Comparison of ENCODE assay signal across 10 mouse cellular contexts in the genomic region with DNA sequence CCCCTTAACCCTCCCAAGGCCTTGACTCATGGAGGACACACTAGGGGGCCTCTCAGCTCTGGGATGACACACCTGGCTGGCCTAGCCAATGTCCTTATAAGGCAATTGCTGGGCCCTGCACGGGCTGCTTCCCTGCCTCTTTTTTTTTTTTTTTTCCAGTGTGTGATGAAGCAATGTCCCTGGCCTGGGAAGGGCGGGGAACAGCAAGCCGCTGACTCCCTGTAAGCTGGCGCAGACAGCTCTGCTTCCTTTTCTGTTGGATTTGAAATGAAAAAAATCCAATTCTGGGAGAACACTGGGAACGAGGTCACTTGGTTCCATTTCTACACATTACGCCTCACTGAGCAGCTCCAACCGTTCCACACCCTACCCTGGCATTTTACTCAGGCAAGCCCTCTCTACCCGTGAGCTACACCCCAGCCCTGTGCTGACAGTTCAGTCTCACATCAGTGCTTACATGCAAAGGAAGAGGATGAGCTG.
DNase-seq lines count a peak whose midpoint lies in the region; ATAC-seq lines count a peak whose summit lies in the region.
"Had no signal": no experiment of that assay in that cellular context is flagged by ENCODE, and none has a peak within 500 bp of the region (broad histone marks: within the 10 kb centered on the region; RNA-seq: fewer than 3 reads in every experiment).

No protein-coding gene starts in this region.

- intact Hi-C loops in left cerebral cortex, postnatal 4 days (cut with DNase I): no loop called here

- no peak overlapping the region for H3K4me2 ChIP-seq in kidney, embryonic 15.5 days
- H3K4me2 ChIP-seq in midbrain, embryonic 16.5 days (ENCODE audit: low read length): no peak overlapping the region
- H3K4me2 ChIP-seq: embryonic facial prominence, embryonic 13.5 days; midbrain, embryonic 12.5 days had no signal

- H3K4me1 ChIP-seq in kidney, embryonic 15.5 days: peaks cover 20% of the 10 kb centered on the region
- H3K4me1 ChIP-seq in midbrain, embryonic 16.5 days (ENCODE audit: control insufficient read depth, insufficient read depth, low read length): 0 out of 2 replicates have a peak, but pooled peaks cover 7% of the 10 kb centered on the region

- H3K27me3 ChIP-seq in kidney, embryonic 15.5 days: no peaks in the 10 kb centered on the region
- no peaks in the 10 kb centered on the region for H3K27me3 ChIP-seq in midbrain, embryonic 16.5 days (ENCODE audit: control insufficient read depth, insufficient read depth, low read depth, low read length)
- H3K27me3 ChIP-seq: embryonic facial prominence, embryonic 13.5 days had no signal

- no peak overlapping the region for H3K9ac ChIP-seq in kidney, embryonic 15.5 days
- H3K9ac ChIP-seq in midbrain, embryonic 16.5 days (ENCODE audit: low read depth, low read length): no peak overlapping the region
- H3K9ac ChIP-seq: embryonic facial prominence, embryonic 13.5 days; midbrain, embryonic 12.5 days had no signal

- peak overlapping the region; percentile 61 for H3K27ac ChIP-seq in kidney, embryonic 15.5 days
- no peak overlapping the region for H3K27ac ChIP-seq in midbrain, embryonic 16.5 days (ENCODE audit: low read length)
- H3K27ac ChIP-seq: embryonic facial prominence, embryonic 13.5 days; midbrain, embryonic 12.5 days had no signal

- ATAC-seq in kidney, embryonic 15.5 days (replicated peaks; ENCODE audit: low FRiP score): peak; percentile 83
- ATAC-seq in midbrain, embryonic 16.5 days: 0 out of 2 replicates have a peak, but pooled peaks have one; percentile 29

- peak; percentile 11 for DNase-seq in embryo, embryonic 11 days
- no peak for DNase-seq in embryo, embryonic 9.5 days (ENCODE audit: extremely low spot score)
- peak; percentile 62 for DNase-seq in gastrocnemius, adult 18-20 months (ENCODE audit: low spot score)
- DNase-seq in left cerebral cortex, postnatal 4 days: no peak
- DNase-seq in right cerebral cortex, adult 18-20 months: no peak
- no peak for DNase-seq in T-cell, adult 2 months (ENCODE audit: low spot score)

- H3K9me3 ChIP-seq in kidney, embryonic 15.5 days (replicated peaks): no peaks in the 10 kb centered on the region
- no peaks in the 10 kb centered on the region for H3K9me3 ChIP-seq in midbrain, embryonic 16.5 days (replicated peaks; ENCODE audit: control insufficient read depth, low read length, poor library complexity, severe bottlenecking)
- H3K9me3 ChIP-seq: embryonic facial prominence, embryonic 13.5 days; midbrain, embryonic 12.5 days had no signal

- H3K4me3 ChIP-seq in kidney, embryonic 15.5 days (replicated peaks): no peak overlapping the region
- H3K4me3 ChIP-seq in midbrain, embryonic 16.5 days (ENCODE audit: low read depth, low read length): no peak overlapping the region
- H3K4me3 ChIP-seq: embryonic facial prominence, embryonic 13.5 days; midbrain, embryonic 12.5 days had no signal

- WGBS in kidney, embryonic 15.5 days: 46% methylated on average over 8 of the region's 8 CpGs
- 46% methylated on average over 8 of the region's 8 CpGs for WGBS in midbrain, embryonic 16.5 days

- no peaks in the 10 kb centered on the region for H3K36me3 ChIP-seq in kidney, embryonic 15.5 days
- H3K36me3 ChIP-seq in midbrain, embryonic 16.5 days (ENCODE audit: control insufficient read depth, insufficient read depth, low read length): no peaks in the 10 kb centered on the region
- H3K36me3 ChIP-seq: embryonic facial prominence, embryonic 13.5 days; midbrain, embryonic 12.5 days had no signal

Comparison
In these comparisons a context has a peak if more than half of its experiments do, and no peak if none do; other contexts are left out.
1. DNase-seq: peak in embryo, embryonic 11 days (single experiment) and gastrocnemius, adult 18-20 months (single experiment); none in embryo, embryonic 9.5 days (single experiment), left cerebral cortex, postnatal 4 days (single experiment), right cerebral cortex, adult 18-20 months (single experiment) and T-cell, adult 2 months (single experiment).